Mouse (Mus musculus) mature B cell (primary cell): ENCODE measurements around the gene Aqp11.

Experiments
- in situ Hi-C: fragments of 300-500 bp; cut with MboI; formaldehyde crosslinking; loops from 2 replicates; pipeline ENCODE4 v1.14.3; 2019

Gene Aqp11

GRCm38 (mm10) chr7:97747787-97748497 is 9.9 kb upstream of the Aqp11 start:
- in situ Hi-C loops = loop anchor here (10.0 to 25.0 kb wide), 2 partner anchors 217 to 364 kb away; partner anchors contain the start of gene Myo7a

- in situ Hi-C loops = loop anchor here (10.0 to 25.0 kb wide), 2 partner anchors 218 to 365 kb away; partner anchors contain the start of gene Myo7a
Observed at GRCm38 (mm10) chr7:97747176-97747707, 9.2 kb upstream of the Aqp11 start.

- in situ Hi-C loops = loop anchor here (10.0 to 25.0 kb wide), 2 partner anchors 220 to 367 kb away; partner anchors contain the start of gene Myo7a
Observed at GRCm38 (mm10) chr7:97745299-97745698, 7.2 kb upstream of the Aqp11 start.

- in situ Hi-C loops = loop anchor here (10.0 to 25.0 kb wide), 2 partner anchors 223 to 370 kb away; partner anchors contain the start of gene Myo7a
Observed at GRCm38 (mm10) chr7:97741756-97742291, 3.7 kb upstream of the Aqp11 start.

- in situ Hi-C loops = loop anchor here (10.0 to 25.0 kb wide), 2 partner anchors 224 to 371 kb away; partner anchors contain the start of gene Myo7a
Observed at GRCm38 (mm10) chr7:97740948-97741347, 2.9 kb upstream of the Aqp11 start.

GRCm38 (mm10) chr7:97737256-97737637 is 842 bp downstream of the Aqp11 start:
- in situ Hi-C loops = loop anchor here (25.0 kb wide), 1 partner anchor 375 kb away; the partner anchor contains the start of gene Myo7a

- in situ Hi-C loops = loop anchor here (25.0 kb wide), 1 partner anchor 376 kb away; the partner anchor contains the start of gene Myo7a
Observed at GRCm38 (mm10) chr7:97735886-97736420, 2.1 kb downstream of the Aqp11 start.

GRCm38 (mm10) chr7:97735021-97735420 is 3.1 kb downstream of the Aqp11 start:
- in situ Hi-C loops = loop anchor here (25.0 kb wide), 1 partner anchor 377 kb away; the partner anchor contains the start of gene Myo7a

- in situ Hi-C loops = loop anchor here (25.0 kb wide), 1 partner anchor 379 kb away; the partner anchor contains the start of gene Myo7a
Observed at GRCm38 (mm10) chr7:97733606-97734005, 4.5 kb downstream of the Aqp11 start.

GRCm38 (mm10) chr7:97730427-97730826 is 7.7 kb downstream of the Aqp11 start:
- in situ Hi-C loops = loop anchor here (25.0 kb wide), 1 partner anchor 382 kb away; the partner anchor contains the start of gene Myo7a

GRCm38 (mm10) chr7:97728666-97729614 is 9.1 kb downstream of the Aqp11 start:
- in situ Hi-C loops = loop anchor here (25.0 kb wide), 1 partner anchor 383 kb away; the partner anchor contains the start of gene Myo7a

- in situ Hi-C loops = loop anchor here (25.0 kb wide), 1 partner anchor 386 kb away; the partner anchor contains the start of gene Myo7a
Observed at GRCm38 (mm10) chr7:97726778-97727177, 11.3 kb downstream of the Aqp11 start.

GRCm38 (mm10) chr7:97726080-97726479 is 12.0 kb downstream of the Aqp11 start:
- in situ Hi-C loops = loop anchor here (25.0 kb wide), 1 partner anchor 386 kb away; the partner anchor contains the start of gene Myo7a

- in situ Hi-C loops = loop anchor here (25.0 kb wide), 1 partner anchor 387 kb away; the partner anchor contains the start of gene Myo7a
Observed at GRCm38 (mm10) chr7:97725401-97725800, 12.7 kb downstream of the Aqp11 start.

GRCm38 (mm10) chr7:97723646-97724538 is 14.2 kb downstream of the Aqp11 start:
- in situ Hi-C loops = no loop called here

GRCm38 (mm10) chr7:97722278-97722918 is 15.7 kb downstream of the Aqp11 start:
- in situ Hi-C loops = no loop called here

GRCm38 (mm10) chr7:97720109-97720508 is 18.0 kb downstream of the Aqp11 start:
- in situ Hi-C loops = no loop called here

GRCm38 (mm10) chr7:97719078-97719477 is 19.0 kb downstream of the Aqp11 start:
- in situ Hi-C loops = no loop called here

- in situ Hi-C loops = no loop called here
Observed at GRCm38 (mm10) chr7:97717326-97717725, 20.8 kb downstream of the Aqp11 start.
